Mouse (Mus musculus): ENCODE data around the gene Fam185a. TPM values are rescaled to one million over a fixed set of nuclear protein-coding genes. Genes with fewer than 3 reads are reported as not detected.

Fam185a gene
- polyA plus RNA-seq, 1 experiment from 2014 or later: 1.7 TPM

DNA sequence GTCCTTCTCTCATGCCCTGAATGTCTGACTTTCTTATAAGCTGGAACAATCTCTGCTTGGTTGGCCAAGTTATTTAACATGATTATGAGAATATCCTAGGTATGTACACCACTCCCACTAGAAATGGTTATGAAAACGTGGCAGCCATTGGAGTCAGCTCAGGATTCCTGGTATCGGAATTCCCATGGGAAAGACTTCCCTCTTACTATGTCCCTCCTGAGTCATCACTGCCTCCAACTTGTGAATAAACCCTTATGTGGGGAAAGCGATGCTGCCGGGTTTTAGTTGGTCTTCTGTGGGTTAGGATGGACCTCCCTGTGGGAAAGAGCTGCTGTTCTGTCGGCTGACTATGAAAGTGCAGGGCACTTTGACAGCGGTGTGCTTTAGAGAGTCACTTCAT lies 56.8 kb downstream of the Fam185a start:
- no peaks in the 10 kb centered on the region for H3K4me1 ChIP-seq (ENCODE audit: insufficient read depth, low read depth, low read length)
- H3K36me3 ChIP-seq (ENCODE audit: insufficient read depth, low read length): no peaks in the 10 kb centered on the region
- ATAC-seq: no peak
- H3K4me3 ChIP-seq (ENCODE audit: low read depth, low read length): no peak overlapping the region
- WGBS: 88% methylated on average over 6 of the region's 6 CpGs
- TF ChIP-seq EP300 (IDR thresholded peaks at IDR 0.05) (no peak), CTCF (IDR thresholded peaks at IDR 0.05) (no peak)
- H3K4me2 ChIP-seq (replicated peaks; ENCODE audit: low read depth, low read length): no peak overlapping the region
- no peak overlapping the region for H3K9ac ChIP-seq (replicated peaks; ENCODE audit: low read depth)
- no peak for DNase-seq (ENCODE audit: low spot score)
- no peaks in the 10 kb centered on the region for H3K27me3 ChIP-seq (replicated peaks; ENCODE audit: insufficient read depth, low read length)
- no peak overlapping the region for H3K27ac ChIP-seq (ENCODE audit: low read length)
- H3K9me3 ChIP-seq (ENCODE audit: low read length): no peaks in the 10 kb centered on the region

DNA sequence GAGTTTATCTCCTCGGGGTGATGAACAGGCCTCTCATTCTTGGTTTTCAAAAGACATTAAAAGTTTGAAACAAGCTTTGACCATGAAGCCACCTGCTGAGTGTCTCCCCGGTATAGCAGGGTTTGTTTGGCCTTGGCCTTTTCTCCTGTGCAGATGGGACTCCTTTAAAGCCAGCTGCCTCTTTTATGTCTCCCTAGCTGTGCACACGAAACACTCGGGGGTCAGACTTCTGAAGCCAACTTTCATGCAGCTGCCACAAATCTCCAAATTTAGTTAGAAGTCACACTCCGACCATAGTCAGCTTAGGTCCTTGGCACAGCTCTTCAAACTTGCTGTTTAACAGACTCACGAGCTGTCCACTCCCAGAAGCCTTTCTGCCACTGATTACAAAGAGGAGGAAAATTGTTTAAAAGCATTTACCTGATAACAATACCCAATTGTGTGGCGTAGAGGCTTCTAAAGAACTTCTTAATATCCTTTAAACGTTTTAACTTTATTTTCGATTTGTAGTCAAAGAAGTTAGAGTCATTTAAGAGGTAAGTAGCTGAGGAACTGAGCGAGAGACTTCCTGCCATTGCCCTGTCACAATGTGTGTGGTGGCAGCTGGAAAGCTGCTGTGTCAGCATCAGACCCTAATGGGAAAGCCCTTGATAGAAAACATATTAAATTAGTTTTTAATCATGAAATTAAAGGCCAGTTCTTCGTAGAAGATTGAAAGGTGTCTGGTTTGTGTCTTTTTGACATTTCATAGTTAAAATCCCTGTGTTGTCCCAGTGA lies 57.9 kb downstream of the Fam185a start:
- DNase-seq (ENCODE audit: low spot score): peak; percentile 10
- no peak overlapping the region for H3K4me2 ChIP-seq (replicated peaks; ENCODE audit: low read depth, low read length)
- no peak overlapping the region for H3K4me3 ChIP-seq (ENCODE audit: low read depth, low read length)
- no peak for TF ChIP-seq CTCF (IDR thresholded peaks at IDR 0.05)
- no peak for TF ChIP-seq EP300 (IDR thresholded peaks at IDR 0.05)
- 46% methylated on average over 11 of the region's 11 CpGs for WGBS
- no peak overlapping the region for H3K9ac ChIP-seq (replicated peaks; ENCODE audit: low read depth)
- no peaks in the 10 kb centered on the region for H3K36me3 ChIP-seq (ENCODE audit: insufficient read depth, low read length)
- H3K4me1 ChIP-seq (ENCODE audit: insufficient read depth, low read depth, low read length): no peaks in the 10 kb centered on the region
- no peak overlapping the region for H3K27ac ChIP-seq (ENCODE audit: low read length)
- ATAC-seq: no peak
- no peaks in the 10 kb centered on the region for H3K9me3 ChIP-seq (ENCODE audit: low read length)
- no peaks in the 10 kb centered on the region for H3K27me3 ChIP-seq (replicated peaks; ENCODE audit: insufficient read depth, low read length)

DNA sequence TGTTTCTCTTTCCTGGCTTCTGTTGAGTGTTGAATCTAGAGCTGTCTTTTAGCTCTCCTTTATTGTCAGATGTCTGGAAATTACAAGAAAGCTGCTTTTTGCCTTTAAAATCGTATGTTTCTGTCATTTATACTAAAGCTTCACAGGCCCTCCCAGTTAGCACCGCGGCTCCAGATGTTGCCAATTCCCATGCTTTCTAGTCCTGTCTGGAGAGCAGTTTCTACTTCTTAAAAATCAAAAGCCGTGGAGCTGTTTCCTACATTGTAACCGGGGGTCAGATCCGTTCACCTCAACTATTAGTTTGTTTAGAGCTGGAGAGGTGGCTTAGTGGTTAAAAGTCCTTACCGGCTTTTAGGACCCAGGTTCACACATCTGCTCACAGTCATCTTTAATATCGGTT lies 58.5 kb downstream of the Fam185a start:
- WGBS: 80% methylated on average over 8 of the region's 8 CpGs
- no peak overlapping the region for H3K4me2 ChIP-seq (replicated peaks; ENCODE audit: low read depth, low read length)
- H3K9me3 ChIP-seq (ENCODE audit: low read length): no peaks in the 10 kb centered on the region
- no peaks in the 10 kb centered on the region for H3K36me3 ChIP-seq (ENCODE audit: insufficient read depth, low read length)
- H3K9ac ChIP-seq (replicated peaks; ENCODE audit: low read depth): no peak overlapping the region
- no peak for TF ChIP-seq CTCF (IDR thresholded peaks at IDR 0.05)
- TF ChIP-seq EP300 (IDR thresholded peaks at IDR 0.05): no peak
- no peak overlapping the region for H3K4me3 ChIP-seq (ENCODE audit: low read depth, low read length)
- no peak for DNase-seq (ENCODE audit: low spot score)
- no peak overlapping the region for H3K27ac ChIP-seq (ENCODE audit: low read length)
- no peak for ATAC-seq
- no peaks in the 10 kb centered on the region for H3K27me3 ChIP-seq (replicated peaks; ENCODE audit: insufficient read depth, low read length)
- H3K4me1 ChIP-seq (ENCODE audit: insufficient read depth, low read depth, low read length): no peaks in the 10 kb centered on the region

DNA sequence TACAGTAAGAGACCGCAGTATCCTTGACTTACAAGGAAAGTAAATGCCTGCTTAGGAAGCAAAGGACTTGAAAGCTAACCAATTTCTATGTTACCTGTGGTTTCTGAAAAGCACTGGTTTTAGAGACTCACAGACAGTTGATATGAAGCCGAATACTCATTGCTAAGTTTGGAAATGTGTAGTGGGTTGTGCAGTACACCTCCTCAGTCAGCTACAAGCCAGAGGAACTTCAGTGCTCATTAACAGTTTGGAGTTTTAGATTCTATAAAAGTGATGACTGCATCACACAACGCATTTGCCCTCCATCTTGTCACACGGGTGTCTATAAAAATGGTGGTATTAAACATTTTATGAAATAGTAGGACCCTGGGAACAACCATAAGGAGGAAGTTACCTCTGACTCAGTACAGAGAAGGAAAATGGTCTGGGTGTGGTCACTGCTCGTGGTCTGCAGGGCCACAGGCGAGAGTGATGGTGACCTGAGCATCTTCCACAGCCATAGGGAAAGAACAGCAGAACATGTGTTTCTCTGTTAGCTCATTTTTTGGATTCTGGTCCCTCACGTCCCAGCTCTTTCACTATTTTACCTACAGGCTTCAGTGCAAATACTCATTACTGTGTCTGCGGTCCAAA lies 60.6 kb downstream of the Fam185a start:
- TF ChIP-seq CTCF (IDR thresholded peaks at IDR 0.05): no peak
- no peaks in the 10 kb centered on the region for H3K27me3 ChIP-seq (replicated peaks; ENCODE audit: insufficient read depth, low read length)
- H3K27ac ChIP-seq (ENCODE audit: low read length): no peak overlapping the region
- no peak overlapping the region for H3K4me3 ChIP-seq (ENCODE audit: low read depth, low read length)
- H3K9me3 ChIP-seq (ENCODE audit: low read length): no peaks in the 10 kb centered on the region
- no peak for ATAC-seq
- no peaks in the 10 kb centered on the region for H3K36me3 ChIP-seq (ENCODE audit: insufficient read depth, low read length)
- no peak for DNase-seq (ENCODE audit: low spot score)
- 89% methylated on average over 8 of the region's 8 CpGs for WGBS
- no peak overlapping the region for H3K9ac ChIP-seq (replicated peaks; ENCODE audit: low read depth)
- H3K4me1 ChIP-seq (ENCODE audit: insufficient read depth, low read depth, low read length): no peaks in the 10 kb centered on the region
- no peak overlapping the region for H3K4me2 ChIP-seq (replicated peaks; ENCODE audit: low read depth, low read length)

DNA sequence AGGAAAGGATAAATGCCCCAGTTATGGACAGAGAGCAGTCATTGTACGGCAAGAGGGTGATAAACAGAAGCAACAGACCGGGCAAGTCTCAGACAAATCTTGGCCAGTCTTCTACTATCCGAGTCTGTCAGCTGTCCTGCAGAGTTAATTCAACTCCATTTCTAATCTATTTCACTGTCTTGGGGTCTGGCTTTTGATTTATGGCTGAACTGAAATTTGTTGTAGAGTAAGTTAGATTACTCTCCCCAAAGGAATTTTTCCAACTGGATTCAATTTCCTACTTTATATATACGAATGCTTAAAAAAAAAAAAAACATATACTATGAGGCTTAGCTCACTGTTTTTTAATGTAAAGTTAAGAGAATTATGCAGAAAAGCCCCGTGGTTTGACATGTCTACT lies 62.0 kb downstream of the Fam185a start:
- Histone ChIP-seq H3K27ac (ENCODE audit: low read length) (no peak overlapping the region), H3K4me1 (ENCODE audit: insufficient read depth, low read depth, low read length) (no peaks in the 10 kb centered on the region), H3K9ac (replicated peaks; ENCODE audit: low read depth) (no peak overlapping the region), H3K4me3 (ENCODE audit: low read depth, low read length) (no peak overlapping the region), H3K9me3 (ENCODE audit: low read length) (no peaks in the 10 kb centered on the region), H3K27me3 (replicated peaks; ENCODE audit: insufficient read depth, low read length) (no peaks in the 10 kb centered on the region), H3K36me3 (ENCODE audit: insufficient read depth, low read length) (no peaks in the 10 kb centered on the region), H3K4me2 (replicated peaks; ENCODE audit: low read depth, low read length) (no peak overlapping the region)
- 59% methylated on average over 5 of the region's 5 CpGs for WGBS
- TF ChIP-seq CTCF (IDR thresholded peaks at IDR 0.05) (no peak), EP300 (IDR thresholded peaks at IDR 0.05) (no peak)
- ATAC-seq (no peak), DNase-seq (ENCODE audit: low spot score) (no peak)

DNA sequence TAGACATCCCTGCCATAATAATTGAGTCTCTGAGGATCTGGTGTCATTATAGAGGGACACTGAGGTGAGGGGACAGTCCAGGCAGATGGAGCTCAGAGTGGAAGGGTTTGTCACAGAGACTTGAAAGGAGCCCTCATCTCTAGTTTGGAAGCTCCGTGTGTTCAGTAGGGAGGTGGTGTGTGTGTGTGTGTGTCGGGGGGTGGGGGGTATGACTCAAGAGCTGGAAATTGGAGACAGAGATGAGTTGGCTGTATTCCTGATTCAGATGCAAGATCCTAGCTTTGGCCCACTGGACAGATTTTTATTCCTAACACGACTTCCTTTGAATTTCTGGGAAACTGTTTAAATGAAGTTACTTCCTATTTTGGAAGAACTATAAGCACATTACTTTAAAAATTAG lies 62.5 kb downstream of the Fam185a start:
- ATAC-seq: peak; percentile 35; the same call in 1 of the 2 replicates
- peak; percentile 34 for DNase-seq (ENCODE audit: low spot score)
- Histone ChIP-seq H3K36me3 (ENCODE audit: insufficient read depth, low read length) (no peaks in the 10 kb centered on the region), H3K27me3 (replicated peaks; ENCODE audit: insufficient read depth, low read length) (no peaks in the 10 kb centered on the region), H3K4me3 (ENCODE audit: low read depth, low read length) (no peak overlapping the region), H3K4me2 (replicated peaks; ENCODE audit: low read depth, low read length) (no peak overlapping the region), H3K4me1 (ENCODE audit: insufficient read depth, low read depth, low read length) (no peaks in the 10 kb centered on the region), H3K9ac (replicated peaks; ENCODE audit: low read depth) (no peak overlapping the region), H3K9me3 (ENCODE audit: low read length) (no peaks in the 10 kb centered on the region), H3K27ac (ENCODE audit: low read length) (no peak overlapping the region)
- WGBS: 63% methylated on average over 3 of the region's 3 CpGs
- no peak for TF ChIP-seq CTCF (IDR thresholded peaks at IDR 0.05)
- no peak for TF ChIP-seq EP300 (IDR thresholded peaks at IDR 0.05)

Data from lung, postnatal 0 days (tissue).